Mouse (Mus musculus) effector memory CD4-positive, alpha-beta T cell, adult 7 months (primary cell): Measurements from ENCODE around the gene Zfp646. TPM values are rescaled to one million over a fixed set of nuclear protein-coding genes. Genes with fewer than 3 reads are reported as not detected.

ENCODE experiments used
- polyA plus RNA-seq: library from polyadenylated mRNA; unstranded; fragments of 100-300 nt; shearing (Covaris generic); gene quantifications from one replicate; pipeline ENCODE4 v1.2.1, GENCODE M21; 2017

The Zfp646 gene
- 23.9 TPM for polyA plus RNA-seq

GRCm38 (mm10) chr7:127876041-127876466 lies at the start of gene Zfp646:
TSS of gene Zfp646 (plus strand) at chr7:127876221.

GRCm38 (mm10) chr7:127876467-127877348 lies 687 bp downstream of the Zfp646 start, which contains the start of gene Zfp668:
TSS of gene Zfp668 (minus strand) at chr7:127876828.

DNA sequence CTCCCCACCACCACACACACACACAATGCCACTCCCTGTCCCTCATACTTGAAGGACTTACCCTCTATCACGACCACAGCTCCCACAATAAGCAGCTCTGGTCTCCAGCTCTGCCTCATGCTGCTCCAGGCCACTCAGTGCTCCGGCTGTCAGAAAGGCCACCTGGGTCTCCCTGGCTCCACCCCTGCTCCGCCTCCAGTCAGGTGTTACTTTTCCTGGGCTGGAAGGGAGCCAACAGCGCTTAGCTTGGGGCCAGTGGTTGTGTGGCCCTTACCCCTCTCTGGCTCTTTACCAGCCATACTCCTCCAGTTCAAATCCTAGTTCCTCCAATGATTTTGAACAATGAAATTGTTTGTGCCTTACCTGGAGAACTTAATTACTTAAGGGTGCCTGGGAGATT lies 14.8 kb downstream of the Zfp646 start, which contains the start of gene Prss53:
TSS of gene Prss53 (minus strand) at position 173 of the 400 bp plus-strand sequence.

GRCm38 (mm10) chr7:127895442-127895841 lies 19.4 kb downstream of the Zfp646 start, which contains the start of the genes Gm21974 and Vkorc1:
TSS of gene Gm21974 (minus strand) at chr7:127895454.
TSS of gene Vkorc1 (minus strand) at chr7:127895617.

GRCm38 (mm10) chr7:127903971-127904796 lies 28.2 kb downstream of the Zfp646 start, which contains the start of gene Bckdk:
TSS of gene Bckdk (plus strand) at chr7:127904082.

DNA sequence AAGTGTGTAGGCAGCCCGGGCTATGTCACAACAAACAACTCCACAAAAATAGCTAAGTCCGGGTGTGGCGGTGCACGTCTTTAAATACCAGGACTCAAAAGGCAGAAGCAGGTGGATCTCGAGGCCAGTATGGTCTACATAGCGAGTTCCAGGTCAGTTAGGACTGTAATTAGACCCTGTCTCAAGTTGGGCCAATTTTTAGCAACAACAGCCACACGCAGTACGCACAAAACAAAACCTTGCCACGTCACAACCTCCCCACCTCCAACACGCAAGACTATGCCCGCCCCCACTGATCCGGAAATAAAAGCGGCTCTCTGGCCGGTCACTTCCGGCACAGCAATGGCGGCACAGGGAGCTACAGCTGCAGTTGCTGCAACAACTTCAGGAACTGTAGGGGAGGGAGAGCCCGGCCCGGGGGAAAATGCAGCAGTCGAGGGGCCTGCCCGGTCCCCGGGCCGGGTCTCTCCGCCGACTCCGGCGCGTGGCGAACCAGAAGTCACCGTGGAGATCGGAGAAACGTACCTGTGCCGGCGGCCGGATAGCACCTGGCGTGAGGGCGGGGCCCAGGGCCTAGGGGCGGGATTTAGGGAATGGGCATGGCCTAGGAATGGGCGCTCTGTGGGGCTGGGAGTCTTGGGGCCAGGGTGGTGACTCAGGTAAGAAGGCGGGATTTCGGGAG lies 36.3 kb downstream of the Zfp646 start, which contains the start of gene Kat8:
TSS of gene Kat8 (plus strand) at position 327 of the 682 bp plus-strand sequence.

DNA sequence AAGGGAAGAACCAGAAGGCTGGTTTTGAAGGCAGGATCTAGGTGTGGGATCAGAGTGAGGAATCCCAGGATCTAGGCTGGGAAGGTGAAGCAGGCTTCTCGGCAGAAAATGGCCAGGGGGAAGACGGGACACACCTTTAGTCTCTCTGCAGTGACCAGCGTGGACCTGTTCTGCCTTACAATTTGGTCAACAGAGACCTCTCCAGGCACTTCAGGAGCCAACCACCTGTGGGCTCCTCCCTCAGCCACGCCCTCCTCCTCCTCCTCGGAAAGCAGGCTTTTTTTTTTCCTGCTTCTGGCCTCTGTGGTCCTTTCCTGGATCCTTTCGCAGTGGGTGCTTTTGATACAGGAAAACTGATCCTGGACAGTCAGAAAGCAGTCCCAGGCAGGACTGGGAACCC lies 53.9 kb downstream of the Zfp646 start, which contains the start of gene Prss8:
TSS of gene Prss8 (minus strand) at position 182 of the 400 bp plus-strand sequence.

Other genes with a start within 250 kb of the Zfp646 start
- gene Bcl7c, start 167.3 kb upstream of the Zfp646 start, polyA plus RNA-seq = 49.0 TPM
- not detected for gene Ctf1, start 163.5 kb upstream of the Zfp646 start, polyA plus RNA-seq
- not detected for gene Ctf2, start 144.1 kb upstream of the Zfp646 start, polyA plus RNA-seq
- gene Fbxl19, start 131.7 kb upstream of the Zfp646 start, polyA plus RNA-seq = 0.77 TPM
- 12.5 TPM for gene Orai3, start 106.4 kb upstream of the Zfp646 start, polyA plus RNA-seq
- 5.9 TPM for gene Setd1a, start 99.6 kb upstream of the Zfp646 start, polyA plus RNA-seq
- not detected for gene Gm49388, start 90.6 kb upstream of the Zfp646 start, polyA plus RNA-seq
- not detected for gene Hsd3b7, start 75.6 kb upstream of the Zfp646 start, polyA plus RNA-seq
- 95.9 TPM for gene Stx4a, start 51.9 kb upstream of the Zfp646 start, polyA plus RNA-seq
- 0.51 TPM for gene Stx1b, start 51.7 kb upstream of the Zfp646 start, polyA plus RNA-seq
- gene Zfp668, start 607 bp downstream of the Zfp646 start, polyA plus RNA-seq = 8.3 TPM
- 0.23 TPM for gene Prss53, start 14.7 kb downstream of the Zfp646 start, polyA plus RNA-seq
- not detected for gene Gm21974, start 19.2 kb downstream of the Zfp646 start, polyA plus RNA-seq
- gene Vkorc1, start 19.4 kb downstream of the Zfp646 start, polyA plus RNA-seq = 48.9 TPM
- gene Bckdk, start 27.9 kb downstream of the Zfp646 start, polyA plus RNA-seq = 39.1 TPM
- gene Kat8, start 36.3 kb downstream of the Zfp646 start, polyA plus RNA-seq = 30.1 TPM
- 0.33 TPM for gene Prss8, start 53.9 kb downstream of the Zfp646 start, polyA plus RNA-seq
- gene Prss36, start 70.5 kb downstream of the Zfp646 start, polyA plus RNA-seq = 1.1 TPM
- 170 TPM for gene Fus, start 91.2 kb downstream of the Zfp646 start, polyA plus RNA-seq
- 98.6 TPM for gene Pycard, start 117.6 kb downstream of the Zfp646 start, polyA plus RNA-seq
- not detected for gene Trim72, start 127.7 kb downstream of the Zfp646 start, polyA plus RNA-seq
- gene Itgam, start 186.4 kb downstream of the Zfp646 start, polyA plus RNA-seq = 0.99 TPM
- not detected for gene Gm49368, start 186.5 kb downstream of the Zfp646 start, polyA plus RNA-seq